Mouse (Mus musculus) kidney, postnatal 0 days (tissue): Measurements from ENCODE around the gene Hist1h4h. TPM values are rescaled to one million over a fixed set of nuclear protein-coding genes. Genes with fewer than 3 reads are reported as not detected.
A peak's percentile ranks its signal among the peaks of the same experiment; 100 is the strongest.
"Not testable (repeated sequence)": the region's sequence is repeated elsewhere in the genome, so short reads cannot be mapped to it uniquely, and the experiment has no call there.

ENCODE experiments used
- ATAC-seq: fragments of 200-750 bp; cut with Nextera tagmentation; replicated peaks from 2 replicates; pipeline ENCODE4 v1.8.0; 2017; ENCODE audit warnings: low read depth, moderate number of reproducible peaks, moderate TSS enrichment, moderate library complexity; ENCODE audit not compliant: low FRiP score
- DNase-seq: peaks from one replicate; pipeline ENCODE4 v3.0.0-alpha.2; 2016; ENCODE audit warnings: low spot score
- H3K27ac ChIP-seq: fragments of 300-500 bp; sonication (generic); 2 replicates; pipeline ENCODE4 v1.5.1; 2014; ENCODE audit warnings: mild to moderate bottlenecking
- H3K27me3 ChIP-seq: fragments of 300-500 bp; sonication (generic); 2 replicates; pipeline ENCODE4 v1.6.1; 2014; ENCODE audit warnings: low read length, mixed read lengths; ENCODE audit not compliant: insufficient read depth
- H3K36me3 ChIP-seq: fragments of 300-500 bp; sonication (generic); 2 replicates; pipeline ENCODE4 v1.6.1; 2014; ENCODE audit warnings: low read length, mixed read lengths; ENCODE audit not compliant: insufficient read depth
- H3K4me1 ChIP-seq: fragments of 300-500 bp; sonication (generic); replicated peaks from 2 replicates; pipeline ENCODE4 v1.6.1; 2014; ENCODE audit warnings: antibody characterized with exemption, low read length, mixed read lengths; ENCODE audit not compliant: insufficient read depth
- H3K4me2 ChIP-seq: fragments of 300-500 bp; sonication (generic); 2 replicates; pipeline ENCODE4 v1.6.1; 2014; ENCODE audit warnings: mild to moderate bottlenecking, low read length, moderate library complexity, mixed read lengths
- H3K4me3 ChIP-seq: fragments of 300-500 bp; sonication (generic); replicated peaks from 2 replicates; pipeline ENCODE4 v1.5.1; 2014; ENCODE audit warnings: low read depth, low read length
- H3K9ac ChIP-seq: fragments of 300-500 bp; sonication (generic); 2 replicates; pipeline ENCODE4 v1.6.1; 2014; ENCODE audit warnings: low read depth, low read length
- H3K9me3 ChIP-seq: fragments of 300-500 bp; sonication (generic); replicated peaks from 2 replicates; pipeline ENCODE4 v1.6.1; 2016; ENCODE audit warnings: low read length, inconsistent platforms, mixed read lengths
- CTCF ChIP-seq: IDR thresholded peaks from 2 replicates; pipeline ENCODE4 v1.5.1; 2016; ENCODE audit warnings: antibody characterized with exemption, low read depth, mild to moderate bottlenecking, moderate library complexity
- WGBS: fragments of 180-500 bp; shearing (Covaris S2); extraction: QIAGEN DNeasy Blood & Tissue Kit; methylation state at CpG from one replicate; pipeline ENCODE4 v1.1.7; 2014; 5-methylcytosine and 5-hydroxymethylcytosine counted together
- polyA plus RNA-seq: library from polyadenylated mRNA; unstranded; fragments of >200 nt; fragmentation: Nextera tagmentation; extraction: Ambion mirVana; gene quantifications from 2 replicates; pipeline ENCODE4 v1.2.1, GENCODE M21; 2015

Gene Hist1h4h
- polyA plus RNA-seq, 1 experiment from 2014 or later = 7.6 TPM

DNA sequence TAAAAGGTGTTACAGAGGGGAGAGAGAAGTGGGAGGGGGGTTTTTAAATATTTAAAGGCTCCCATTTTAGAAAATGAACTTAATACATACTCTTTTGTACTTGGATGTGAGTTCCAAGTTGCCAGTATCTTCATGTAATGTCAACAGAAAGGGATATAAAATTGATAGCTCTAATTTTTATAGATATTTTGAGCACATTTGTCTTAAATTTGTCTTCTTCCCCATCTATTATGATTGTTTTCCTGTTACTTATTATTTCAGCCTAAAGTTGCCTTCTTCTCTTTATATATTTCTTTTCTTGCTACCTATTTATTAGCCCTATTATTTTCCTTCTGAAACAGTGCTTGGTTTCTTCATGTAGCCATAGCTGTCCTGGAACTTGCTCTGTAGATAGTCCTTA is 22.1 kb downstream of the Hist1h4h start, which contains the start of gene Hist1h1d:
Hist1h1d (plus strand) TSS at position 301 of the 400 bp plus-strand sequence.
- Histone ChIP-seq H3K36me3 (no peaks in the 10 kb centered on the region), H3K9me3 (no peaks in the 10 kb centered on the region), H3K9ac (peak within 1 kb of the TSS; percentile 58; the same call in 1 of the 2 replicates), H3K4me1 (no peaks in the 10 kb centered on the region), H3K27ac (peak within 1 kb of the TSS; percentile 98), H3K4me3 (no peak within 1 kb of the TSS), H3K4me2 (peak within 1 kb of the TSS; percentile 62; the same call in 1 of the 2 replicates), H3K27me3 (no peaks in the 10 kb centered on the region)
- no peak for ATAC-seq
- TF ChIP-seq CTCF = no peak
- no peak for DNase-seq

DNA sequence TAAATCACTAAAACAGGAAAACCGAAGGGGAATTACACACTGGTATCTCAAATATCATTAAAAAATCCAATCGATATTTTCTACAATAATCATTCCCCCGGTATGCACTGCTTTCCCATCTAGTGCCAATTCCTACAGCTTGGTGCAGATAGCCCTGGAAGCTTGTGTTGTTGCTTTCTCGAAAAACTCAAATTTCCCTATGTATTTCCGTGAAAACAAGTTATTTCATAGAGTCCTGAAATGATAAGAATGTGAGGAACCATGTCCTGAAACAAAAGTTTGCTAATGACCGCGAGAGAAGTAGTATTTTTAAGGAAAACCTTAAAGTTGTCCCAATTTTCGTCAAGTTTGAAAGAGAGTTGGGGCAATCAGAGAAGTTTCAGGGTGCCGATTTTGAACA is 23.5 kb downstream of the Hist1h4h start:
- peak overlapping the region; percentile 88 for H3K9ac ChIP-seq
- WGBS = 19% methylated on average over 9 of the region's 9 CpGs
- peak overlapping the region; percentile 44 for H3K4me3 ChIP-seq
- no peaks in the 10 kb centered on the region for H3K9me3 ChIP-seq
- ATAC-seq = no peak
- TF ChIP-seq CTCF = no peak
- no peaks in the 10 kb centered on the region for H3K4me1 ChIP-seq
- H3K27me3 ChIP-seq = no peaks in the 10 kb centered on the region
- no peaks in the 10 kb centered on the region for H3K36me3 ChIP-seq
- no peak for DNase-seq
- peak overlapping the region; percentile 98 for H3K27ac ChIP-seq
- H3K4me2 ChIP-seq = peak overlapping the region; percentile 95

DNA sequence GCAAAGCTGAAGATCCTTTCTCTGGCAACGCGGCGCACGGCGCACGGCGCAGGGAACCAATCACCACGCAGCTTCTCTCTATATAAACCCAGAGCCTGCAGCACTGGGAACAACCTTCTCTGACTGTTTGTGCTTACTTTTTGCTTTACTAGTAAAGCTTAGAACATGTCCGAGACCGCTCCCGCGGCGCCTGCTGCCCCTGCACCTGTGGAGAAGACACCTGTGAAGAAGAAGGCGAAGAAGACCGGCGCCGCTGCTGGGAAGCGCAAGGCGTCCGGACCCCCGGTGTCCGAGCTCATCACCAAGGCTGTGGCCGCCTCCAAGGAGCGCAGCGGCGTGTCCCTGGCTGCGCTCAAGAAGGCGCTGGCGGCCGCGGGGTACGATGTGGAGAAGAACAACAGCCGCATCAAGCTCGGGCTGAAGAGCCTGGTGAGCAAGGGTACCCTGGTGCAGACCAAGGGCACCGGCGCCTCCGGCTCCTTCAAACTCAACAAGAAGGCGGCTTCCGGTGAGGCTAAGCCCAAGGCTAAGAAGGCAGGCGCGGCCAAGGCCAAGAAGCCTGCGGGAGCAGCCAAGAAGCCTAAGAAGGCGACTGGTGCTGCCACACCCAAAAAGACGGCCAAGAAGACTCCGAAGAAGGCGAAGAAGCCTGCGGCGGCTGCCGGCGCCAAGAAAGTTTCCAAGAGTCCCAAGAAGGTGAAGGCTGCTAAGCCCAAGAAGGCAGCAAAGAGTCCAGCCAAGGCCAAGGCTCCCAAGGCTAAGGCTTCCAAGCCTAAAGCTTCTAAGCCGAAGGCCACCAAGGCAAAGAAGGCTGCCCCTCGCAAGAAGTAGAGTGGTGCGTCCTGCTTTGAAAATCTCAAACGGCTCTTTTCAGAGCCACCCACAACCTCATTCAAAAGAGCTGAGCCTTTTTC is 24.3 kb downstream of the Hist1h4h start:
- no peaks in the 10 kb centered on the region for H3K27me3 ChIP-seq

GRCm38 (mm10) chr13:23555839-23556416 is 25.1 kb downstream of the Hist1h4h start:
- under 1% methylated on average over 18 of the region's 18 CpGs for WGBS
- Histone ChIP-seq H3K4me3 (peak overlapping the region; percentile 44), H3K9me3 (no peaks in the 10 kb centered on the region), H3K27ac (peak overlapping the region; percentile 98), H3K4me2 (peak overlapping the region; percentile 95), H3K27me3 (no peaks in the 10 kb centered on the region), H3K4me1 (no peaks in the 10 kb centered on the region), H3K9ac (peak overlapping the region; percentile 88), H3K36me3 (no peaks in the 10 kb centered on the region)
- no peak for TF ChIP-seq CTCF
- ATAC-seq (peak; percentile 71), DNase-seq (peak; percentile 99)

More for the DNA sequence above, 24.3 kb downstream of the Hist1h4h start:
- Histone ChIP-seq H3K9me3 (no peaks in the 10 kb centered on the region), H3K4me1 (no peaks in the 10 kb centered on the region), H3K4me3 (peak overlapping the region; percentile 44), H3K4me2 (peak overlapping the region; percentile 95), H3K9ac (peak overlapping the region; percentile 88), H3K36me3 (no peaks in the 10 kb centered on the region), H3K27ac (peak overlapping the region; percentile 98)
- ATAC-seq (peak; percentile 86), DNase-seq (peak; percentile 94)
- WGBS = under 1% methylated on average over 54 of the region's 54 CpGs
- TF ChIP-seq CTCF = no peak

- DNase-seq (no peak), ATAC-seq (no peak)
- Histone ChIP-seq H3K4me2 (peak overlapping the region; percentile 95), H3K27me3 (no peaks in the 10 kb centered on the region), H3K36me3 (no peaks in the 10 kb centered on the region), H3K4me1 (no peaks in the 10 kb centered on the region), H3K9ac (no peak overlapping the region), H3K9me3 (no peaks in the 10 kb centered on the region), H3K27ac (no peak overlapping the region), H3K4me3 (no peak overlapping the region)
- 62% methylated on average over 3 of the region's 3 CpGs for whole genome bisulfite sequencing
- TF ChIP-seq CTCF = no peak
Measured at GRCm38 (mm10) chr13:23556906-23557305, 26.1 kb downstream of the Hist1h4h start.

DNA sequence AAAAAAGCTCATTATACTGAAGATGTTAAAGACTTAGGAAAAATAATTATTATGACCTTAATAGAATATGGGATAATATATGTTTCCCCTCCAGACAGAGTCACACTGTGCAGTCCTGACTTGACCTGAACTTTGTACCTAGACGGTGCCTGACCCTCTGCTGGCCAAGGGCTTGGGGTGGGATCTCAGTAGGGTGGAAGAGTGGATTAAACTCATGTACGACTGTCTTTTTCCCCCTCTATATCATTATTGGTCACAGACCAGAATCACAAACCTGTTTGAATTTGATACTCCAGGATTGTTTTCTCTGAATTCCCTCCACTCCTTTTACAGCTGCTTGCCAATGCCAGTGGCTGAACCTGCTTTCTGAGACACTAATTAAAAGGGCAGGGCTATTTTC is 29.8 kb downstream of the Hist1h4h start:
- H3K4me1 ChIP-seq, H3K36me3 ChIP-seq, H3K27me3 ChIP-seq, H3K27ac ChIP-seq, H3K9me3 ChIP-seq, DNase-seq, H3K9ac ChIP-seq, H3K4me3 ChIP-seq, ATAC-seq: not testable (repeated sequence)
- 9% methylated on average over 2 of the region's 2 CpGs for WGBS
- 0 out of 2 replicates have a peak overlapping the region, but pooled peaks have one; percentile 13 for H3K4me2 ChIP-seq

DNA sequence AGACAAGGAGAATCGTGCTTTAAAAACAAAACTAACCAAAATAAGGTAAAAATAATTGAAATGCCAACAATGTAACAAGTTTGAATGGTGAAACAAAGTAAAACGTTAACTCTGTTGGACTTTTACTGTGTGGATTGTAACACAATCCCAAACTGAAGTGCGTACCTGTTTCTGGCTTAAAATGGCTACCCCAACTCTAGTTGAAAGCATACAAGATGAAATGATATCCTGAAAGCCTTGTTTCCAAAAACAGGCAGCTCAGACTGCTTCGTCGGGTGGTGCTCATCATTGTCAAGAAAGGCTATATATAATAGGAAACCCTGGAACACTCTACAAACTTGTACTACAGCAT is 30.7 kb downstream of the Hist1h4h start:
- not testable (repeated sequence) for H3K9me3 ChIP-seq, H3K4me1 ChIP-seq, ATAC-seq, DNase-seq, H3K36me3 ChIP-seq, H3K27me3 ChIP-seq
- peak overlapping the region; percentile 96 for H3K27ac ChIP-seq
- peak overlapping the region; percentile 25 for H3K4me3 ChIP-seq
- WGBS = 0% methylated on average over 2 of the region's 5 CpGs
- H3K9ac ChIP-seq = peak overlapping the region; percentile 61; the same call in 1 of the 2 replicates
- H3K4me2 ChIP-seq = peak overlapping the region; percentile 76

- ATAC-seq (peak; percentile 91), DNase-seq (peak; percentile 99)
- H3K27ac ChIP-seq = peak within 1 kb of the TSS; percentile 96
- WGBS = under 1% methylated on average over 42 of the region's 67 CpGs
- not testable (repeated sequence) for H3K36me3 ChIP-seq, H3K9me3 ChIP-seq, H3K27me3 ChIP-seq, H3K4me1 ChIP-seq
- H3K4me2 ChIP-seq = peak within 1 kb of the TSS; percentile 76
- H3K9ac ChIP-seq = peak within 1 kb of the TSS; percentile 61
- H3K4me3 ChIP-seq = peak within 1 kb of the TSS; percentile 25
Measured at GRCm38 (mm10) chr13:23561883-23562659, 31.2 kb downstream of the Hist1h4h start, which contains the start of gene Hist1h3e. Hist1h3e (minus strand) TSS chr13:23562369.
